Mouse (Mus musculus) lung, postnatal 4 days (tissue): ENCODE results near the gene Kcns3.
A peak's percentile ranks its signal among the peaks of the same experiment; 100 is the strongest.

Experiments used
- DNase-seq, 2 experiments: peaks; one replicate each; pipeline ENCODE4 v3.0.0; 2021

Kcns3 gene

GRCm38 (mm10) chr12:11151015-11151414 is at the start of gene Kcns3:
Gene Kcns3, minus strand, starts transcription at chr12:11151056.
- DNase-seq: no peak

GRCm38 (mm10) chr12:11198551-11198950 is 47.7 kb upstream of the Kcns3 start:
- no peak for DNase-seq

- DNase-seq: no peak
Observed at GRCm38 (mm10) chr12:11198026-11198425, 47.2 kb upstream of the Kcns3 start.

- DNase-seq: no peak
Observed at GRCm38 (mm10) chr12:11196830-11197229, 46.0 kb upstream of the Kcns3 start.

GRCm38 (mm10) chr12:11196142-11196597 is 45.3 kb upstream of the Kcns3 start:
- peak; percentile 80 to 87 for DNase-seq

GRCm38 (mm10) chr12:11195031-11195430 is 44.2 kb upstream of the Kcns3 start:
- DNase-seq: no peak

- peak; percentile 81 to 87 for DNase-seq
Observed at GRCm38 (mm10) chr12:11178486-11179154, 27.8 kb upstream of the Kcns3 start.

- peak in 1 of 2 experiments; percentile 4 for DNase-seq
Observed at GRCm38 (mm10) chr12:11177408-11178394, 26.8 kb upstream of the Kcns3 start.

GRCm38 (mm10) chr12:11158670-11159069 is 7.8 kb upstream of the Kcns3 start:
- DNase-seq: no peak

GRCm38 (mm10) chr12:11155123-11155522 is 4.3 kb upstream of the Kcns3 start:
- no peak for DNase-seq

- no peak for DNase-seq
Observed at GRCm38 (mm10) chr12:11153587-11153986, 2.7 kb upstream of the Kcns3 start.

GRCm38 (mm10) chr12:11150192-11150935 is 492 bp downstream of the Kcns3 start:
- DNase-seq: peak; percentile 46 to 76

GRCm38 (mm10) chr12:11149421-11150191 is 1.2 kb downstream of the Kcns3 start:
- DNase-seq: peak; percentile 74 to 87

- no peak for DNase-seq
Observed at GRCm38 (mm10) chr12:11149121-11149420, 1.8 kb downstream of the Kcns3 start.

GRCm38 (mm10) chr12:11144894-11145293 is 6.0 kb downstream of the Kcns3 start:
- DNase-seq: peak in 1 of 2 experiments; percentile 11

- DNase-seq: no peak
Observed at GRCm38 (mm10) chr12:11132418-11132817, 18.4 kb downstream of the Kcns3 start.

- no peak for DNase-seq
Observed at GRCm38 (mm10) chr12:11129188-11129587, 21.7 kb downstream of the Kcns3 start.

GRCm38 (mm10) chr12:11126186-11126759 is 24.6 kb downstream of the Kcns3 start:
- no peak for DNase-seq

GRCm38 (mm10) chr12:11101565-11101964 is 49.3 kb downstream of the Kcns3 start:
- DNase-seq: peak; percentile 32 to 73

- DNase-seq: peak; percentile 13 to 36
Observed at GRCm38 (mm10) chr12:11088626-11089372, 62.1 kb downstream of the Kcns3 start.

GRCm38 (mm10) chr12:11086866-11087265 is 64.0 kb downstream of the Kcns3 start:
- DNase-seq: no peak
